Mouse (Mus musculus): ENCODE data around the gene Cebpa. TPM values are rescaled to one million over a fixed set of nuclear protein-coding genes. Genes with fewer than 3 reads are reported as not detected.

Cebpa gene
- polyA plus RNA-seq, 1 experiment from 2014 or later = 0.43 TPM

DNA sequence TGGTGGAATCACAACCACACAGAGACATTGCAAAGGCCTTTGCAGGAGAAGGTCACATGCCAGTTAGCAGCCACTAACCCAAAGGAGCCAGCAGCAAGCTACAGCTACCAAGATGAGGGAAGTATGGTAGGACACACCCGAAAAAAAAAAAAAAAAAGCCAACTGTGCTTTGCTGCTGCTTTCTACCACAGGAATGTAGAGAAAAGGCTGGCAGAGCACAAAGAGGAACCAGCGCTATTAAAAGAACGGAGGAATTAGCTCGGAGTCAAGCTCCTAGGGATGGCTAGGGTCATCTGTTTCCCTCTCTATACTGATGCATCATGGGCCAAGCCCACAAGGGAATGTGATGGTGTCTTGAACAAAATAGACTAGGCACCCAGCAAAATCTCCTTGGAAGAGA is 20.3 kb upstream of the Cebpa start:
- H3K4me1 ChIP-seq (replicated peaks; ENCODE audit: control insufficient read depth, insufficient read depth, low read length) = no peaks in the 10 kb centered on the region
- 80% methylated on average over 4 of the region's 4 CpGs for WGBS
- no peak for ATAC-seq (ENCODE audit: low FRiP score)

DNA sequence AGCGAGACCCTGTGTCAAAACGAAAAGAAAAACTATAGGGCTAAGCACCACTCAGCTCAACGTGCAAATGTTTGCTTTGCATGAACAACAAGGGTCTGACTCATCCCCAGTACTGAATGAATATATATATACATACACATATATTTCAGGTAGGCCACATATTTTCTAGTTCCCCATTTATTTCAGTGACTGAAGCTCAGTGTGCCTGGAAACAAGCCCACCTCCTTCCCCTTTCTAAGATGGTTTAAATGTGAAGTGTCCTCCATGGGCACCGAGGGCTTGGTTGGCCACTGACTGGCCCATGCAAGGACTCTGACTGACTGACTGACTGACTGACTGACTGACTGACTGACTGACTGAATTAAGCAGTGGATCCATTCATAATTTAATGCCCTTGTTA is 19.6 kb upstream of the Cebpa start:
- no peak overlapping the region for H3K4me3 ChIP-seq (ENCODE audit: low read depth, low read length)
- no peaks in the 10 kb centered on the region for H3K4me1 ChIP-seq (replicated peaks; ENCODE audit: control insufficient read depth, insufficient read depth, low read length)
- no peaks in the 10 kb centered on the region for H3K36me3 ChIP-seq (ENCODE audit: control insufficient read depth, insufficient read depth, low read length)
- H3K9me3 ChIP-seq (ENCODE audit: control insufficient read depth, low read length) = no peaks in the 10 kb centered on the region
- H3K27me3 ChIP-seq (ENCODE audit: control insufficient read depth, insufficient read depth, low read length) = no peaks in the 10 kb centered on the region
- H3K9ac ChIP-seq (ENCODE audit: low read depth, low read length) = no peak overlapping the region
- no peak for DNase-seq (ENCODE audit: low spot score)
- H3K27ac ChIP-seq (ENCODE audit: low read depth, low read length) = no peak overlapping the region
- no peak overlapping the region for H3K4me2 ChIP-seq (replicated peaks; ENCODE audit: low read depth, low read length)
- 91% methylated on average over 4 of the region's 4 CpGs for WGBS
- ATAC-seq (ENCODE audit: low FRiP score) = no peak

More for the DNA sequence above, 20.3 kb upstream of the Cebpa start:
- no peak overlapping the region for H3K9ac ChIP-seq (ENCODE audit: low read depth, low read length)
- DNase-seq (ENCODE audit: low spot score) = no peak
- H3K27ac ChIP-seq (ENCODE audit: low read depth, low read length) = no peak overlapping the region
- no peak overlapping the region for H3K4me3 ChIP-seq (ENCODE audit: low read depth, low read length)
- H3K9me3 ChIP-seq (ENCODE audit: control insufficient read depth, low read length) = no peaks in the 10 kb centered on the region
- no peaks in the 10 kb centered on the region for H3K27me3 ChIP-seq (ENCODE audit: control insufficient read depth, insufficient read depth, low read length)
- no peaks in the 10 kb centered on the region for H3K36me3 ChIP-seq (ENCODE audit: control insufficient read depth, insufficient read depth, low read length)
- no peak overlapping the region for H3K4me2 ChIP-seq (replicated peaks; ENCODE audit: low read depth, low read length)

DNA sequence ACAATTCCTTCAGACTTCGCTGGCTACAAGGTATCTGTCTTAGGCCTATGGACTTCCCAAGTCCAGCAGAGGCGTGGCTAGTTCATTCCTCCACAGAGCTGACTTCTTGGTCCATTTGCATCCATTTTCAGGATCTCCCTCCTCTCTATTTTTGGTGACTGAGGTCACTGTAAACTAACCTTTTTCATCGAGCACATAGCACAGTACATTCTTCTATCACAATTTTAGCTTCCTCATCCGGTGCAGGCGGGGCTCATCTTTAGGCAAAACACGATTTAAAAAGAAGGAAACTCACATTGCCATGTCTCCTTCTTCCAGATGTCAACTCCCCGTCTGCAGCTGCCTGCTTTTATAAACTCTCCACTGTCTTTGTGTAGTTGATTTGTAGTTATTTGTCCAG is 12.5 kb upstream of the Cebpa start:
- H3K4me1 ChIP-seq (replicated peaks; ENCODE audit: control insufficient read depth, insufficient read depth, low read length) = no peaks in the 10 kb centered on the region
- H3K4me3 ChIP-seq (ENCODE audit: low read depth, low read length) = no peak overlapping the region
- H3K9me3 ChIP-seq (ENCODE audit: control insufficient read depth, low read length) = no peaks in the 10 kb centered on the region
- WGBS = 83% methylated on average over 7 of the region's 7 CpGs
- ATAC-seq (ENCODE audit: low FRiP score) = no peak
- H3K36me3 ChIP-seq (ENCODE audit: control insufficient read depth, insufficient read depth, low read length) = no peaks in the 10 kb centered on the region
- H3K27me3 ChIP-seq (ENCODE audit: control insufficient read depth, insufficient read depth, low read length) = no peaks in the 10 kb centered on the region
- no peak for DNase-seq (ENCODE audit: low spot score)
- H3K4me2 ChIP-seq (replicated peaks; ENCODE audit: low read depth, low read length) = no peak overlapping the region
- H3K9ac ChIP-seq (ENCODE audit: low read depth, low read length) = no peak overlapping the region
- H3K27ac ChIP-seq (ENCODE audit: low read depth, low read length) = no peak overlapping the region

DNA sequence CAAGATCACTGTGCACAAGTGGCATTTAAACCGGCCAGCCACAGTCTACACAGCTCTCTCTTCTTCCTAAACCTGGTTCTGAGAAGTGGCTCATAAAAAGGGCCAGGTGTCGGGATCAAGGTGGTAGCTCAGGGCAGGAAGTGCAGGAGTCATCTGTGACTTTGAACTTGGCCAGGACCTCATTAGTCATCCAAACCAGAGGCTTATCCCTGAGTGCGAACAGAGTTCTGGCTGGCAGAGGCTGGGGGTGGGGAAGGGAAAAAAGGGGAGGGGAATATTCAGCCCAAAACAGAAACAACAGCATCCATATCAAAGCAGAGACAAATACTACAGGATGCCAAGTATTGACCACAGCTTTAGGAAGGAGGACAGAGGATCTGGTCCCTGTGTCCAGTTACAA is 11.5 kb upstream of the Cebpa start:
- DNase-seq (ENCODE audit: low spot score) (no peak), ATAC-seq (ENCODE audit: low FRiP score) (no peak)
- H3K27ac ChIP-seq (ENCODE audit: low read depth, low read length) = no peak overlapping the region
- no peaks in the 10 kb centered on the region for H3K36me3 ChIP-seq (ENCODE audit: control insufficient read depth, insufficient read depth, low read length)
- no peaks in the 10 kb centered on the region for H3K9me3 ChIP-seq (ENCODE audit: control insufficient read depth, low read length)
- H3K4me3 ChIP-seq (ENCODE audit: low read depth, low read length) = no peak overlapping the region
- no peaks in the 10 kb centered on the region for H3K4me1 ChIP-seq (replicated peaks; ENCODE audit: control insufficient read depth, insufficient read depth, low read length)
- H3K9ac ChIP-seq (ENCODE audit: low read depth, low read length) = no peak overlapping the region
- H3K4me2 ChIP-seq (replicated peaks; ENCODE audit: low read depth, low read length) = no peak overlapping the region
- 34% methylated on average over 3 of the region's 3 CpGs for WGBS
- no peaks in the 10 kb centered on the region for H3K27me3 ChIP-seq (ENCODE audit: control insufficient read depth, insufficient read depth, low read length)

DNA sequence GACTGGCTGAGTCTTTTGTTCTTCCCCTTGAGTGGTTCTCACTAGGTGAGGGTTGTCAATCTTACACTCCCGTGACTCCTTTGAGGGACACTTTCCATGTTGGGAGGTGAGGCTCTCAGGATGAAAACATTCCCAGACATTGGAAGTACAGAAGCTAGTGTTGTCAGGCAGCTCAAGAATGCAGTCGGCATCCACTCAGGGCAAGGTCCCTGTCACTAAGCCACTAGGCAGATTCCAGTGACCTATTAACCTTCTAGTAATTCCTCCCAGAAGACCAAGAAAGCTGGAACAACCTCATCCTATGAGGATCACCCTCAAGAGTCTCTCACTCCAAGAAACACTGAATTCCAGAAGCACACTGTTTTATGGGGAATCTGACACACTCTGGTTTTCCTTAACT is 11.0 kb upstream of the Cebpa start:
- 26% methylated on average over 2 of the region's 2 CpGs for WGBS
- Histone ChIP-seq H3K4me1 (replicated peaks; ENCODE audit: control insufficient read depth, insufficient read depth, low read length) (no peaks in the 10 kb centered on the region), H3K4me2 (replicated peaks; ENCODE audit: low read depth, low read length) (no peak overlapping the region), H3K4me3 (ENCODE audit: low read depth, low read length) (no peak overlapping the region), H3K27ac (ENCODE audit: low read depth, low read length) (no peak overlapping the region), H3K27me3 (ENCODE audit: control insufficient read depth, insufficient read depth, low read length) (no peaks in the 10 kb centered on the region), H3K9ac (ENCODE audit: low read depth, low read length) (no peak overlapping the region), H3K36me3 (ENCODE audit: control insufficient read depth, insufficient read depth, low read length) (no peaks in the 10 kb centered on the region), H3K9me3 (ENCODE audit: control insufficient read depth, low read length) (no peaks in the 10 kb centered on the region)
- ATAC-seq (ENCODE audit: low FRiP score) (no peak), DNase-seq (ENCODE audit: low spot score) (no peak)

DNA sequence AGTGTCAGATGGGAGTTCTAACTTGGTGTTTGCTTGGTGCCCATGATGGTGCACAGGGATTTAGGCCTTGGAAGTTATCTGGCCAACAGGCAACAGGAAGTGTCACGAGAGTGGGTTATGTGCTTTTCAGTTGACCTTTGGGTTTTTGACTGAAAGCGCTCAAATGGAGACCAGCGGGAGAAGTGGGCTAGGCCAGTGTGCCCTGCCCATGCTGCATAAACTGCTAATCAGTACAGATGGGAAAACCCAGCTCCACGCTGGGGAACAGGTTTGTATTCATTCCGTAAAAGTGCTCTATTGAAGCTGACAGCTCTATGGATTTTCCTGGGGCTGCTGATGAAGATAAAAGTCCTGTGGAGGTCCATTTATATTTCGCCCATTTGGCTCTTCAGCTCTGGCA is 10.4 kb upstream of the Cebpa start:
- no peaks in the 10 kb centered on the region for H3K9me3 ChIP-seq (ENCODE audit: control insufficient read depth, low read length)
- no peaks in the 10 kb centered on the region for H3K4me1 ChIP-seq (replicated peaks; ENCODE audit: control insufficient read depth, insufficient read depth, low read length)
- H3K27ac ChIP-seq (ENCODE audit: low read depth, low read length) = no peak overlapping the region
- H3K4me3 ChIP-seq (ENCODE audit: low read depth, low read length) = no peak overlapping the region
- no peaks in the 10 kb centered on the region for H3K36me3 ChIP-seq (ENCODE audit: control insufficient read depth, insufficient read depth, low read length)
- H3K9ac ChIP-seq (ENCODE audit: low read depth, low read length) = no peak overlapping the region
- DNase-seq (ENCODE audit: low spot score) (no peak), ATAC-seq (ENCODE audit: low FRiP score) (no peak)
- WGBS = 77% methylated on average over 6 of the region's 6 CpGs
- H3K27me3 ChIP-seq (ENCODE audit: control insufficient read depth, insufficient read depth, low read length) = no peaks in the 10 kb centered on the region
- H3K4me2 ChIP-seq (replicated peaks; ENCODE audit: low read depth, low read length) = no peak overlapping the region

DNA sequence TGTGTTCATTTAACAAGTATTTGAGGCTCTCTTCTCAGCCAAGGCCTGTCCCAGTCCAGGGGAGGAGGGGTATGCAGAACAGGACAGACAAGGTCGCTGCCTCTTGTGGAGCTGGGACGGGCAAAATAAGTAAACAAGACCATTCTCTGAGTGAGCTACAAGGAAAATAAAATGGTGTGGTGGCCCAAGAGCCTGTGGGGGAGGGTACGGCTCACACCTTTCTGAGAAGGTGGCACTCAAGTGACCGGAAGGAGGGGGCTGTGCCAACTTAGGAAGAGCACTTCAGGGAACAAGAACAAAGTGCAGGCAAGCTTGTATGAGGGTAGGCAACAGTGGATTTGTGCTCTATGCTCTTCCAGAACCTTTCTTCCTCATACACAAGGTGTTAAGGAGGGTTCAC is 6.0 kb upstream of the Cebpa start:
- DNase-seq (ENCODE audit: low spot score) = no peak
- H3K36me3 ChIP-seq (ENCODE audit: control insufficient read depth, insufficient read depth, low read length) = no peaks in the 10 kb centered on the region
- no peak for ATAC-seq (ENCODE audit: low FRiP score)
- no peak overlapping the region for H3K4me2 ChIP-seq (replicated peaks; ENCODE audit: low read depth, low read length)
- H3K27ac ChIP-seq (ENCODE audit: low read depth, low read length) = no peak overlapping the region
- no peak overlapping the region for H3K4me3 ChIP-seq (ENCODE audit: low read depth, low read length)
- 51% methylated on average over 4 of the region's 4 CpGs for WGBS
- no peaks in the 10 kb centered on the region for H3K9me3 ChIP-seq (ENCODE audit: control insufficient read depth, low read length)
- H3K4me1 ChIP-seq (replicated peaks; ENCODE audit: control insufficient read depth, insufficient read depth, low read length) = peaks cover 3% of the 10 kb centered on the region; the same call in 1 of the 2 replicates
- peaks cover 22% of the 10 kb centered on the region for H3K27me3 ChIP-seq (ENCODE audit: control insufficient read depth, insufficient read depth, low read length)
- no peak overlapping the region for H3K9ac ChIP-seq (ENCODE audit: low read depth, low read length)

DNA sequence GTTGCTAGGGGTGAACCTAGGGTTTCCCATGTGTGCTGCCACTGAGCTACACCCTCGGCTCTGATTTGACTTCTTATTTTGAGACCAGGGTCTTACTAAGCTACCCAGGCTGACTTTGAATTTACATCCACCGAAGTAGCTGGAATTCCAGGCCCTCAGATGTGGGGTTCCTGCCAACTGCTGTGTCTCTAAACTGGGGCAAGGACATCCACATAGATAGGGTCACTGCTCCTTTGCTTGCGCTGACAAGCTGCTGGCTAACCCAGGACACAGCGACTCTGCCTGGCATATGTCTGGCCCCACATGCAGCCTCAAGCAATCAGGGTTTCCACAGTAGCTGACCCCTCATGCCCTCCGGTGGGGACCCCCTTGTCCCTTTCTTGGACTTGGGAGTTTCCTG is 5.4 kb upstream of the Cebpa start:
- H3K4me2 ChIP-seq (replicated peaks; ENCODE audit: low read depth, low read length) = no peak overlapping the region
- 90% methylated on average over 5 of the region's 5 CpGs for WGBS
- no peaks in the 10 kb centered on the region for H3K9me3 ChIP-seq (ENCODE audit: control insufficient read depth, low read length)
- H3K4me3 ChIP-seq (ENCODE audit: low read depth, low read length) = no peak overlapping the region
- H3K4me1 ChIP-seq (replicated peaks; ENCODE audit: control insufficient read depth, insufficient read depth, low read length) = peaks cover 3% of the 10 kb centered on the region; the same call in 1 of the 2 replicates
- H3K9ac ChIP-seq (ENCODE audit: low read depth, low read length) = no peak overlapping the region
- peaks cover 24% of the 10 kb centered on the region for H3K27me3 ChIP-seq (ENCODE audit: control insufficient read depth, insufficient read depth, low read length)
- DNase-seq (ENCODE audit: low spot score) = no peak
- ATAC-seq (ENCODE audit: low FRiP score) = no peak
- H3K36me3 ChIP-seq (ENCODE audit: control insufficient read depth, insufficient read depth, low read length) = no peaks in the 10 kb centered on the region
- no peak overlapping the region for H3K27ac ChIP-seq (ENCODE audit: low read depth, low read length)

DNA sequence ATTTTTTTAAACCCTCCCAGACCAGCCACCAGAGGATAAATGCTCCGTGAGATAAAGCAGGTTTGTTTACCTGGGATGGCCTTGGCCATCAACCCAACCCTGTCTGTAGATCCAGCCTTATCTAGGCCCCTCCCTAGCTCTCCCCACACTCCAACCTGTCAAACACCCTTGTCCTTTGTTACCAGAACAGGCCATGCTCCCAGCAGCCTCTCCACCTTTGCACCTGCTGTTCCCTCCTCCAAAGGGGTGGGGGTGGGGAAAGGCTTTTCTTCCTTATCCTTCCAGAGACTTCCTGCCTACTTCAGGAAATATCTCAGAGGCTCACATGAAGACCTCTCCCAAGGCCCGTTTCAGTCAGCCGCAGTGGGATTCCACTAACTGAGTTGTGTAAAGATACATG is 2.6 kb upstream of the Cebpa start:
- peaks cover 9% of the 10 kb centered on the region for H3K4me1 ChIP-seq (replicated peaks; ENCODE audit: control insufficient read depth, insufficient read depth, low read length)
- no peak overlapping the region for H3K4me2 ChIP-seq (replicated peaks; ENCODE audit: low read depth, low read length)
- 57% methylated on average over 3 of the region's 3 CpGs for WGBS
- H3K36me3 ChIP-seq (ENCODE audit: control insufficient read depth, insufficient read depth, low read length) = no peaks in the 10 kb centered on the region
- no peak overlapping the region for H3K27ac ChIP-seq (ENCODE audit: low read depth, low read length)
- H3K27me3 ChIP-seq (ENCODE audit: control insufficient read depth, insufficient read depth, low read length) = peaks cover 48% of the 10 kb centered on the region
- H3K9me3 ChIP-seq (ENCODE audit: control insufficient read depth, low read length) = no peaks in the 10 kb centered on the region
- no peak overlapping the region for H3K4me3 ChIP-seq (ENCODE audit: low read depth, low read length)
- no peak overlapping the region for H3K9ac ChIP-seq (ENCODE audit: low read depth, low read length)
- ATAC-seq (ENCODE audit: low FRiP score) (no peak), DNase-seq (ENCODE audit: low spot score) (no peak)

Data from hindbrain, embryonic 11.5 days (tissue).